Mouse (Mus musculus) MEL (cell line): ENCODE results near the gene Zcchc3. TPM values are rescaled to one million over a fixed set of nuclear protein-coding genes. Genes with fewer than 3 reads are reported as not detected.

Source experiments
- DNase-seq: peaks from one replicate; pipeline ENCODE4 v3.0.0; 2011; ENCODE audit warnings: low read depth, low spot score
- H3K27ac ChIP-seq: 2 replicates; pipeline ENCODE4 v1.5.1; 2012; ENCODE audit warnings: low read depth, mild to moderate bottlenecking, control low read depth, low read length, moderate library complexity; ENCODE audit not compliant: control insufficient read depth
- H3K27me3 ChIP-seq, 2 experiments: fragments of 150-350 bp in 1 of 2; sonication (generic) in 1 of 2; 2 replicates each; pipeline ENCODE4 v1.6.1; 2012; ENCODE audit warnings: low read length in 2 of 2, mild to moderate bottlenecking in 2 of 2, improper control_type of control experiment in 1 of 2, moderate library complexity in 1 of 2; ENCODE audit not compliant: insufficient read depth in 2 of 2, control insufficient read depth in 1 of 2
- H3K36me3 ChIP-seq, 2 experiments: 2 replicates each; pipeline ENCODE4 v1.6.1; 2012 to 2014; ENCODE audit warnings: low read length in 2 of 2, improper control_type of control experiment in 1 of 2, inconsistent platforms in 1 of 2, mild to moderate bottlenecking in 1 of 2; ENCODE audit not compliant: insufficient read depth in 2 of 2, control insufficient read depth in 1 of 2
- H3K4me1 ChIP-seq, 2 experiments: fragments of 150-350 bp in 1 of 2; sonication (generic) in 1 of 2; 2 replicates each; pipeline ENCODE4 v1.6.1; 2012; ENCODE audit warnings: low read length in 2 of 2, improper control_type of control experiment in 1 of 2, mild to moderate bottlenecking in 1 of 2; ENCODE audit not compliant: insufficient read depth in 2 of 2, control insufficient read depth in 1 of 2
- H3K4me3 ChIP-seq, 2 experiments: fragments of 150-350 bp in 1 of 2; sonication (generic) in 1 of 2; 2 replicates each; pipeline ENCODE4 v1.5.1; 2012; ENCODE audit warnings: low read depth in 2 of 2, low read length in 2 of 2, mild to moderate bottlenecking in 2 of 2, moderate library complexity in 2 of 2, control low read depth in 1 of 2, improper control_type of control experiment in 1 of 2; ENCODE audit not compliant: control insufficient read depth in 1 of 2, insufficient read depth in 1 of 2
- H3K79me2 ChIP-seq: 2 replicates; pipeline ENCODE4 v1.6.1; 2012; ENCODE audit warnings: mild to moderate bottlenecking, low read length, moderate library complexity; ENCODE audit not compliant: control insufficient read depth, poor library complexity, insufficient read depth
- H3K9ac ChIP-seq: 2 replicates; pipeline ENCODE4 v1.6.1; 2012; ENCODE audit warnings: low read depth, mild to moderate bottlenecking, control low read depth, low read length, moderate library complexity; ENCODE audit not compliant: control insufficient read depth, poor library complexity, severe bottlenecking
- H3K9me3 ChIP-seq: fragments of 150-350 bp; sonication (generic); replicated peaks from 2 replicates; pipeline ENCODE4 v1.6.1; 2012; ENCODE audit warnings: mild to moderate bottlenecking, low read length, improper control_type of control experiment, moderate library complexity; ENCODE audit not compliant: insufficient read depth
- CHD1 ChIP-seq: IDR thresholded peaks from 2 replicates; pipeline ENCODE4 v1.6.1; 2012; ENCODE audit warnings: low read depth, mild to moderate bottlenecking, inconsistent platforms, low read length, improper control_type of control experiment
- CHD2 ChIP-seq: IDR thresholded peaks from 2 replicates; pipeline ENCODE4 v1.6.1; 2011; ENCODE audit warnings: low read length, improper control_type of control experiment
- CTCF ChIP-seq, 3 experiments: IDR thresholded peaks in 2 of 3; conservative IDR thresholded peaks in 1 of 3; 2 replicates each; pipeline ENCODE4 v1.5.1; 2011 to 2012; ENCODE audit warnings: low read length in 3 of 3, low read depth in 2 of 3, mild to moderate bottlenecking in 2 of 3, improper control_type of control experiment in 1 of 3, inconsistent platforms in 1 of 3, mixed read lengths in 1 of 3, moderate library complexity in 1 of 3; ENCODE audit not compliant: control insufficient read depth in 1 of 3, insufficient read depth in 1 of 3, poor library complexity in 1 of 3, severe bottlenecking in 1 of 3
- E2F4 ChIP-seq: IDR thresholded peaks from 2 replicates; pipeline ENCODE4 v1.6.1; 2011; ENCODE audit warnings: low read depth, low read length, improper control_type of control experiment, borderline replicate concordance
- ELF1 ChIP-seq: IDR thresholded peaks from 2 replicates; pipeline ENCODE4 v1.6.1; 2014; ENCODE audit warnings: low read depth, mild to moderate bottlenecking, inconsistent platforms, low read length, improper control_type of control experiment, moderate library complexity
- EP300 ChIP-seq, 2 experiments: IDR thresholded peaks; 2 replicates each; pipeline ENCODE4 v1.6.1; 2011; ENCODE audit warnings: improper control_type of control experiment in 2 of 2, low read length in 2 of 2, low read depth in 1 of 2, mild to moderate bottlenecking in 1 of 2
- ETS1 ChIP-seq: IDR thresholded peaks from 2 replicates; pipeline ENCODE4 v1.6.1; 2012; ENCODE audit warnings: low read depth, mild to moderate bottlenecking, inconsistent platforms, low read length, improper control_type of control experiment, moderate library complexity
- JUND ChIP-seq: IDR thresholded peaks from 2 replicates; pipeline ENCODE4 v1.6.1; 2011; ENCODE audit warnings: low read depth, mild to moderate bottlenecking, improper control_type of control experiment, low read length
- KAT2A ChIP-seq: conservative IDR thresholded peaks from 2 replicates; pipeline ENCODE4 v1.6.1; 2012; ENCODE audit warnings: low read depth, low read length, improper control_type of control experiment, inconsistent platforms
- MAZ ChIP-seq: IDR thresholded peaks from 2 replicates; pipeline ENCODE4 v1.6.1; 2012; ENCODE audit warnings: low read depth, mild to moderate bottlenecking, inconsistent platforms, low read length, improper control_type of control experiment
- MXI1 ChIP-seq: IDR thresholded peaks from 2 replicates; pipeline ENCODE4 v1.6.1; 2011; ENCODE audit warnings: mild to moderate bottlenecking, low read depth, low read length, improper control_type of control experiment
- MYB ChIP-seq: IDR thresholded peaks from 2 replicates; pipeline ENCODE4 v1.6.1; 2011; ENCODE audit warnings: mild to moderate bottlenecking, low read depth, low read length, improper control_type of control experiment
- NELFE ChIP-seq: IDR thresholded peaks from 2 replicates; pipeline ENCODE4 v1.6.1; 2011; ENCODE audit warnings: low read depth, low read length, improper control_type of control experiment
- NRF1 ChIP-seq: IDR thresholded peaks from 2 replicates; pipeline ENCODE4 v1.6.1; 2014; ENCODE audit warnings: low read depth, mild to moderate bottlenecking, inconsistent platforms, low read length, improper control_type of control experiment, moderate library complexity; ENCODE audit not compliant: poor library complexity, insufficient read depth, severe bottlenecking
- POLR2A ChIP-seq, 2 experiments: IDR thresholded peaks; 2 replicates each; pipeline ENCODE4 v1.6.1; 2011 to 2012; ENCODE audit warnings: low read length in 2 of 2, mild to moderate bottlenecking in 2 of 2, control low read depth in 1 of 2, improper control_type of control experiment in 1 of 2, low read depth in 1 of 2, moderate library complexity in 1 of 2; ENCODE audit not compliant: control insufficient read depth in 1 of 2, insufficient read depth in 1 of 2, poor library complexity in 1 of 2
- POLR2AphosphoS2 ChIP-seq: IDR thresholded peaks from 2 replicates; pipeline ENCODE4 v1.6.1; 2011; ENCODE audit warnings: low read length, improper control_type of control experiment
- POLR2AphosphoS5 ChIP-seq: IDR thresholded peaks from 2 replicates; pipeline ENCODE4 v1.6.1; 2012; ENCODE audit warnings: low read depth, borderline replicate concordance, mild to moderate bottlenecking, inconsistent platforms, low read length, moderate library complexity, mixed read lengths
- RAD21 ChIP-seq: IDR thresholded peaks from 2 replicates; pipeline ENCODE4 v1.6.1; 2011; ENCODE audit warnings: mild to moderate bottlenecking, low read depth, low read length, improper control_type of control experiment
- RCOR1 ChIP-seq: IDR thresholded peaks from 2 replicates; pipeline ENCODE4 v1.6.1; 2012; ENCODE audit warnings: low read depth, mild to moderate bottlenecking, inconsistent platforms, low read length, improper control_type of control experiment
- SMC3 ChIP-seq: IDR thresholded peaks from 2 replicates; pipeline ENCODE4 v1.6.1; 2011; ENCODE audit warnings: low read depth, low read length, improper control_type of control experiment
- USF1 ChIP-seq: IDR thresholded peaks from 2 replicates; pipeline ENCODE4 v1.6.1; 2014; ENCODE audit warnings: low read depth, mild to moderate bottlenecking, inconsistent platforms, low read length, improper control_type of control experiment, moderate library complexity
- ZC3H11A ChIP-seq: IDR thresholded peaks from 2 replicates; pipeline ENCODE4 v1.6.1; 2012; ENCODE audit warnings: low read depth, mild to moderate bottlenecking, inconsistent platforms, low read length, improper control_type of control experiment
- ZMIZ1 ChIP-seq: IDR thresholded peaks from 2 replicates; pipeline ENCODE4 v1.6.1; 2012; ENCODE audit warnings: low read depth, mild to moderate bottlenecking, inconsistent platforms, low read length, improper control_type of control experiment, moderate library complexity
- ZNF384 ChIP-seq: IDR thresholded peaks from 2 replicates; pipeline ENCODE4 v1.6.1; 2012; ENCODE audit warnings: low read depth, mild to moderate bottlenecking, inconsistent platforms, low read length, improper control_type of control experiment
- polyA plus RNA-seq, 2 experiments: library from polyadenylated mRNA; stranded (reverse) in 1 of 2; unstranded in 1 of 2; fragments of >175 nt in 1 of 2; fragments of >200 nt in 1 of 2; gene quantifications; 2 replicates each; pipeline versions ENCODE4 v1.2.1 to v1.2.4; 2012; ENCODE audit warnings: low replicate concordance in 2 of 2, low read depth in 1 of 2; ENCODE audit not compliant: insufficient read length in 2 of 2, insufficient read depth in 1 of 2, missing spikeins in 1 of 2
- total RNA-seq: library from RNA; depleted of rRNA; stranded (reverse); fragments of 300-350 nt; gene quantifications from 2 replicates; pipeline ENCODE4 v1.2.3, GENCODE M21; 2012

Gene Zcchc3
- total and polyA plus RNA-seq, 3 experiments, result 5.7 to 12.1 TPM; not detected in 1

GRCm38 (mm10) chr2:152452101-152452781, 37.4 kb upstream of the Zcchc3 start:
- Histone ChIP-seq H3K79me2 (no peaks in the 10 kb centered on the region), H3K9me3 (no peaks in the 10 kb centered on the region), H3K36me3 (no peaks in the 10 kb centered on the region; a peak in 1 of 4 replicates), H3K27ac (no peak overlapping the region), H3K9ac (no peak overlapping the region), H3K27me3 (peaks cover 4 to 9% of the 10 kb centered on the region in 2 experiments; a peak in 2 of 4 replicates), H3K4me3 (no peak overlapping the region), H3K4me1 (peaks cover 2% of the 10 kb centered on the region in 2 experiments; a peak in 3 of 4 replicates)
- no peak for DNase-seq
- no peak for TF ChIP-seq ELF1
- no peak for TF ChIP-seq USF1
- TF ChIP-seq ETS1, result no peak
- TF ChIP-seq EP300 (IDR thresholded peaks at IDR 0.05; ENCODE audit: low read depth in 1 of 2, low read length in 2 of 2), result no peak
- no peak for TF ChIP-seq RAD21
- TF ChIP-seq MAZ, result no peak
- no peak for TF ChIP-seq ZMIZ1
- no peak for TF ChIP-seq RCOR1
- no peak for TF ChIP-seq POLR2A (IDR thresholded peaks at IDR 0.05; ENCODE audit: control insufficient read depth in 1 of 2, insufficient read depth in 1 of 2, low read depth in 1 of 2, low read length in 2 of 2, poor library complexity in 1 of 2)
- no peak for TF ChIP-seq JUND
- TF ChIP-seq E2F4, result no peak
- no peak for TF ChIP-seq SMC3
- TF ChIP-seq CHD2, result no peak
- TF ChIP-seq POLR2AphosphoS5, result no peak
- no peak for TF ChIP-seq POLR2AphosphoS2
- TF ChIP-seq NELFE, result no peak
- no peak for TF ChIP-seq CHD1
- TF ChIP-seq CTCF (IDR thresholded peaks at IDR 0.05 in 2 of 3, conservative IDR thresholded peaks at IDR 0.05 in 1 of 3; ENCODE audit: control insufficient read depth in 1 of 3, insufficient read depth in 1 of 3, low read depth in 2 of 3, low read length in 3 of 3, poor library complexity in 1 of 3, severe bottlenecking in 1 of 3), result no peak
- no peak for TF ChIP-seq KAT2A
- no peak for TF ChIP-seq ZNF384

DNA sequence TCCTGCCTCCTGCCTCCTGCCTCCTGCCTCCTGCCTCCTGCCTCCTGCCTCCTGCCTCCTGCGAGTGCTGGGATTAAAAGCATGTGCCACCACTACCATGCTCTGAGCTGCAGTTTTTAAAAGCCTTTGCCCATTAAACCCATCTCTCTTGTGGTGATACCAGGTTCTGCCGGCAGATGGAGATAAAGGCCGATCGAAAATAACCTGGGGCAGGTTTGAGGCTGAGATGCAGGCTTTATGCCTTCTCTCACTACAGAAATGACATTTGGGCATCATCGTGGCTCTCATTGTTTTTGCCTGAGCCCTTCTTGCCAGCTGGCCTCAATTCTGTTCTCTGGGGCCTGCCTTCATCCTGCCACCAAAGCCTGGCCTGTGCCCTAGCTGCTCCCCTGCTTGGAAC, 35.4 kb upstream of the Zcchc3 start:
- TF ChIP-seq POLR2A (IDR thresholded peaks at IDR 0.05; ENCODE audit: control insufficient read depth in 1 of 2, insufficient read depth in 1 of 2, low read depth in 1 of 2, low read length in 2 of 2, poor library complexity in 1 of 2) (no peak), MYB (no peak), NRF1 (no peak), POLR2AphosphoS2 (no peak), RAD21 (peak; percentile 74), SMC3 (peak; percentile 66), ZC3H11A (peak; percentile 41; the same call in 1 of the 2 replicates), E2F4 (no peak), ZNF384 (no peak), CTCF (IDR thresholded peaks at IDR 0.05 in 2 of 3, conservative IDR thresholded peaks at IDR 0.05 in 1 of 3; ENCODE audit: control insufficient read depth in 1 of 3, insufficient read depth in 1 of 3, low read depth in 2 of 3, low read length in 3 of 3, poor library complexity in 1 of 3, severe bottlenecking in 1 of 3) (peak; percentile 55 to 75 (median 57)), MXI1 (no peak), KAT2A (no peak)
- TF ChIP-seq, all 39 proteins: peak for 4
- Histone ChIP-seq H3K79me2 (no peaks in the 10 kb centered on the region), H3K9ac (no peak overlapping the region), H3K4me3 (no peak overlapping the region), H3K27ac (no peak overlapping the region), H3K4me1 (peaks cover 2 to 14% of the 10 kb centered on the region in 2 experiments; a peak in 3 of 4 replicates), H3K27me3 (no peaks in the 10 kb centered on the region; a peak in 1 of 4 replicates), H3K36me3 (peaks cover 0 to 6% of the 10 kb centered on the region in 2 experiments; a peak in 2 of 4 replicates), H3K9me3 (no peaks in the 10 kb centered on the region)
- DNase-seq, result peak; percentile 63
